Mouse (Mus musculus) heart, postnatal 4 days (tissue): ENCODE measurements around the gene Syt2. TPM values are rescaled to one million over a fixed set of nuclear protein-coding genes. Genes with fewer than 3 reads are reported as not detected.

Experiments
- DNase-seq: peaks from one replicate; pipeline ENCODE4 v3.0.0; 2021
- total RNA-seq, 2 experiments: library from RNA; stranded (reverse); gene quantifications; 2 replicates each; pipeline ENCODE4 v1.2.3; 2021

Gene Syt2
- total RNA-seq, 2 experiments from 2014 or later: 0.05 TPM; not detected in 1

DNA sequence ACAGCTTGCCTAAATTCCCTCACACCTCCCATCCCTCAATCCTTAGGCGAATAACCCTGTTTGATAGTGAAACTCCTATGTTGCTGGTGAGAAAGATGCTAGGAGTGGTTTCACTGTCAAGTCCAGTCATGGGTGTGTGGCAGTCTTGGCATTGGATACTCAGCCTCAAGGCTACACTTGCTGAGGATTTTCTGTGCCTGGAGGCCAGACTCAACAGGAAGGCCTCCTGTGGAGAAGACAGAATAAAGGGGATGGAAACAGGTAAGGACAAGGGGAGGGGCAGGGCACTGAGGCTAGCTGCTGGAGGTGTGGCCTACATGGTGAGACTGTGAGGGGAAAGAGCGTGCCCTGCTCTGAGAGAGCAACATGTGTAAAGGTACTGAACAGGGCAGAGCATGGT is 60.1 kb downstream of the Syt2 start:
- DNase-seq: no peak

DNA sequence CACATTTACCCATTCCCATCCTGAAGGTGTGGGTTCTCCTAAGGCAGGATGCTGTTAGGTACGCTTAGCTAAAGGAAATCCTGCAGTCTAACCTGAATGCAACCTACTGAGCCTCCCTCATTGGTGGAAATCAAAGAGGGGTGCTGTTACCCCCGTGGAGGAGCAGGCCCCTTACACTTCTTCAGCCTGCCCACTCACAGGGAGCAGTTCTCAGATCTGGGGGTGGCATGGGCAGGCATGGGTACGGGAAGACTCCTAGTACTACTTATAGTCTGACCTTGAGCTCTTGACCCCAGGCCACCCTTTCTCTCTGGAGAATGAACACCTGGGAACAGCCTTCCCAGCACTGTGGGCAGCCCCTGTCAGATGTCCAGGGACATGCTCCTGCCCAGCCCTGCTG is 61.0 kb downstream of the Syt2 start:
- no peak for DNase-seq

GRCm38 (mm10) chr1:134708274-134708673 is 61.8 kb downstream of the Syt2 start:
- no peak for DNase-seq

DNA sequence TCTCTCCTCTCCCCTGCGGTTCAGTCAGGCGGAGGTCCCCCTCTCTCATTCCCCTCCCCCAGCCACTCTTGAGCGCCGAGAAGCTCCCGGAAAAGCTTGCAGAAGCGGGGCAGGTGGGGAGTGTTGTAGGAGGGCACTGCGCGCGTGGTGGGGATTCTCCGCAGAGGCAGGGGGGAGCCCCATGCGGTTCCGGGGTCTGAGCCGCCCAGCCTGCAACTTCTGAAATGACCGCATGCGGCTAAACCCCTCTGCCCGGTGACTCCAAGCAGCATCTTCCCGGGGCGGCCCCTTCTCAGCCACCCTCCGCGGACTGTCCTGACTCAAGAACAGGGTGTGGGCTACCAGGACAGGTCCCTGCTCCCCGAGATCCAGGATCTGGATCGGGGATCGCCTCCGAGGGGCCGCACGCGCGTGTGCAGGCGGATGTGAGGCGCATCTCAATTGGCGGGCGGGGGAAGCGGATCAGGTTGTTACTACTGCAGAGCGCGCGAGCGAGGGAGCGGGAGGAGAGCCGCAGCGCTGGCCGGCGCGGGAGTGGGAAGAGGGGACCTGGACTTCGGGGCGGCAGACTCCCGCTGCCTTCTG is 62.4 kb downstream of the Syt2 start:
- DNase-seq: peak; percentile 25

- DNase-seq: no peak
Measured at GRCm38 (mm10) chr1:134709411-134710306, 63.2 kb downstream of the Syt2 start.

- no peak for DNase-seq
Measured at GRCm38 (mm10) chr1:134711061-134711460, 64.6 kb downstream of the Syt2 start.

DNA sequence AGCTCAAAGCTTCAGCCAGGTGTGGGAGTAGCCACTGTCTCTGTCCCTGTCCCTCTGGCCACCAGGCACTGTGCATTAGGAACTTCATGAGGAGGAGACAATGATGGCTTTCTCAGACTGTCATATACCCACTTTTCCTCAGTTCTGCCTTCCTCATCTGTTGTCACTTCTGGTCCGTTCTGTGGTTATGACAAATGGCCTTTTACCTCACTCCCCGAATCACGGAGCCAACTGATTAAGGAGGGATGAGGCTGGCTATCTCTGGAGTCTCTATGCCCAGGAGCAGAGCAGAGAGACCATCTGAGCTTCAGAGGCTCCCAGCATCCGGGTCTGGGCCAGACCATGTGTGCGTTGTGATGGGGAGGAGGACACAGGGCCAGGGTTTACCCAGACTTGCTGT is 65.2 kb downstream of the Syt2 start:
- no peak for DNase-seq

- DNase-seq: no peak
Measured at GRCm38 (mm10) chr1:134712781-134713299, 66.4 kb downstream of the Syt2 start.

DNA sequence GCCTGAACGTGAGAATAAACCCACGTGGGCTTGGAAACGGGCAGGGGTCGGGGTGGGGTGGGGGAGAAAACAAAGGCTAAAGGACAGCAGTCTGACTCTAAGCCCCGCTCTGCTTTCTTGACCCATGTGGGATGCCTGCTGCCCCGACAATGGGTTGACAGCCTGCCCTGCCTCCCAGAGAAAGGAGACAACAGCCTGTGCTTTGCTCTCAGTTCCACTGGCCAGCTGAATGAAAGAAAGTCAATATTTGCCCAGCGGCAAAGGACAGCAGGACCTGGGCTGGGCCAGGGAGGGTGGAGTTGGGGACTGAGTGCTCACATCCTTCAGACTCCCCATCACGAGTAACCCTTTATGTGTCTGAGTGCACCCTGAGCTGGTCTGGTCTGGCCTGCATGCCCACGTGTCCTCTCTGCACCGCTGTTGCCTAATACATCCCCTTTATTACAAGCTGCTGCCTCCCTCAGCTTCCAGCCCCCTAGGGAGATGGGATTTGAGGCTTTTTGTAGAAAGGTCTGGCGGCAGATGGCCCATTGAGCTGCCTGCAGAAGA is 67.0 kb downstream of the Syt2 start:
- DNase-seq: no peak

DNA sequence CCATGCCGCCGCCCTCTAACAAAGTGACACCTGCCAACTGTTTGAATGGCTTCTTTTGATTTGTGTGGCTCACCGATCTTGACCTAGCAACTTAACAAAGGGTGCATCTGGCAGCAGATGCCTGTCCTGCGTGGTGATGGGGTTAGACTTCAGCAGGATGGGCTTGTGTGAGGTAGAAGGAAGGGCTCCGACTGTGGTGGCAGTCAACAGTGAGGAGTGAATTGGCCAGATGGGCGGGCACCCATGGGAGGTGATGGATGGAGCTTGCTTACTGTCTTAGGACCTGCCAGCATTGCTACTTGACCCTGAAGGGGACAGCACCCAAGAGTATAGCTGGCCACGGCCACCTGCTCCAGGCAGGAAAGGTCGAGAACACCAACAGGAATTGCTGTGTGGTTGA is 67.7 kb downstream of the Syt2 start:
- no peak for DNase-seq

- DNase-seq: no peak
Measured at GRCm38 (mm10) chr1:134715092-134715491, 68.6 kb downstream of the Syt2 start.

DNA sequence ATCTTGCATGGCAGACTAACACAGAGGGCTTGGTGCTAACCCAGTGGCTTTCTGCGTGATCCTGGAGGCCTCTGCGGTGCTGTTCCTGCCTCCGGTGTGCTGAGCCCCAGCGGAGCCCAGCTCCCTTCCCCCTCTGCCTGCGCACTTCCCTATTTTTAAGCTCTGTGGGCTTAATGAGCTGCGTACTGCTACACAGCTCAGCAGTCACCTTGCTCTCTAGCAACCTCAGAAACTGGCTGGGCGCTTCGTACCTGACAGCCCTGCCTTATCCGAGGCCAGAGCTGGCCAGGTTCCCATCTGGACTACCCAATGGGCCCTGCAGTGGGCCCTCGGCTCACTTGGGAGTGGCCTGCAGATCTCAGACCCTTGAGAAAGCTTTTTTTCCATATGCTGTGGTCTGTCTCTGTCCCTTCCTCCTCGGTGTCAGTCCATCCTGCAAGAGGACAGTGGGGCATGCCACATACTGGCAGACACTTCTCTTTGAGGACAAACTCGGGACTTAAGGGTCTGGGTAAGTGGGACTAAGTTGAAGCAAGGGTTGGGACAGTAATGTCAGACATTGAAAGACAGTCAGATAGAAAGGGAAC is 73.3 kb downstream of the Syt2 start:
- peak; percentile 21 for DNase-seq

DNA sequence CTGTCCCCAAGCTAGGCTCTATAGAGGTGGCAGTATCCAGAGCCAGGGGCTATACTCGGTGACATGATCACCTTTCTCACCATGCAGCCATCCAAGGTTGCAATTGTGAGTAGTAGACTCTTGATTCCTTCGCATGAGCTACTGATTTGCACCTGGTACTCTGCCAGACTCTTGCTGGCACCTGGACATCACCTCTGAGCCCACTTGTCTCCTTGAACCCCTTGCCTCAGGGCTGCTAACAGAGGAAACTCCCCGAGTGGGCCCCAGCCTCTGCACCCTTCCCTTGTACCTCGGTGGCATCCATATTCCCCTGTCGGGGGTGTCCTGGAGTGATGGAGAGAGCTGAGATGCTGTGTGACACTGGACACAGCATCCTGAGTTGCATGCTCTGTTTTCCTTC is 75.0 kb downstream of the Syt2 start:
- DNase-seq: no peak

DNA sequence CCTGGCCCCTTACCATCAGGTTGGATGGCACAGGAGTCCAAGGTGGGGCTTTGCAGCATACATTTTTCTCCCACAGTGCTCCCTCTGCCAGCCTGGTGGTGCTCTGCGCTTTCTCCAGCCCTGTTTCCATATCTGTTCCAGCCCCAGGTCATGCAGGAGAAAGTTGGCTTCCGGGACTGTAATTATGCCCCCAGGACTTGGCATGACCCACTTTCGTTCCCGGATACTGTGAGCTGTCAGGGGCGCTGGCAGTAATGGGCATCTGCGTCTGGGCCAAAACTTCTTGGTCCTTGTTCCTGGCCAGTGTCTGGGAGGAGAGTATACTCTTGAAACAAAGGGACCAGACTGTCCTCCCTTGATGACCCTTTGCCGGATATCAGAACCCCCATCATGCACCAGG is 76.4 kb downstream of the Syt2 start:
- DNase-seq: no peak

- DNase-seq: peak; percentile 72
Measured at GRCm38 (mm10) chr1:134725276-134725675, 78.8 kb downstream of the Syt2 start.

DNA sequence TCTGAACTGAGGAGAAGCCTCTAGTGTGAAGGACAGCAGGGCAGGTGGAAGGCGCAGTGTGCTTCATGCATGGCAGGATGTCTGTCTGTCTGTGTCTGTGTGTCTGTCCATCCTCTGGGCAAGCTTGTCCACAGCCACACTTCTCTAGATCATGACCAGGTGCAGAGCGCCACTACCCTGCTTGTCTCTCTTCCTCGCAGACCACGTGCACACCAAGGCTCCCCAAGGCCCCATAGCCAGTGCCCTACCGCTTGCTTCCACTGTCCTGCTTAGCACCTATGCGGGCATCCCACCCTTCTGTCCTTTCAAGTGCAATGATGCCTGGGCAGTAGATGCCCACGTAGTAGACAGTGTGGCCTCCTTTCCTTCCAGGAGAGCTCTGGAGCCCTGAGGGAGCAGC is 80.0 kb downstream of the Syt2 start:
- no peak for DNase-seq

- DNase-seq: peak; percentile 24
Measured at GRCm38 (mm10) chr1:134727256-134727655, 80.8 kb downstream of the Syt2 start.

- DNase-seq: no peak
Measured at GRCm38 (mm10) chr1:134733659-134734058, 87.2 kb downstream of the Syt2 start.

GRCm38 (mm10) chr1:134737463-134737862 is 91.0 kb downstream of the Syt2 start:
- no peak for DNase-seq

- DNase-seq: peak; percentile 62
Measured at GRCm38 (mm10) chr1:134741433-134741832, 95.0 kb downstream of the Syt2 start.

- DNase-seq: no peak
Measured at GRCm38 (mm10) chr1:134741946-134742661, 95.6 kb downstream of the Syt2 start.

- peak; percentile 58 for DNase-seq
Measured at GRCm38 (mm10) chr1:134745648-134746047, 99.2 kb downstream of the Syt2 start.
